Mouse (Mus musculus) frontal cortex, adult 2 months (tissue): ENCODE data around the gene Ccdc157. TPM values are rescaled to one million over a fixed set of nuclear protein-coding genes. Genes with fewer than 3 reads are reported as not detected.
"Not testable (repeated sequence)": the region's sequence is repeated elsewhere in the genome, so short reads cannot be mapped to it uniquely, and the experiment has no call there.

Experiments used
- DNase-seq, 2 experiments: peaks; one replicate each; pipeline ENCODE4 v3.0.0; 2022; ENCODE audit warnings: low spot score in 1 of 2; ENCODE audit errors: extremely low spot score in 1 of 2
- polyA plus RNA-seq: library from polyadenylated mRNA; depleted of rRNA; stranded (reverse); fragments of >200 nt; gene quantifications from 2 replicates; pipeline ENCODE4 v1.2.3, GENCODE M21; 2012

The Ccdc157 gene
- polyA plus RNA-seq, 1 experiment: 23.8 TPM

DNA sequence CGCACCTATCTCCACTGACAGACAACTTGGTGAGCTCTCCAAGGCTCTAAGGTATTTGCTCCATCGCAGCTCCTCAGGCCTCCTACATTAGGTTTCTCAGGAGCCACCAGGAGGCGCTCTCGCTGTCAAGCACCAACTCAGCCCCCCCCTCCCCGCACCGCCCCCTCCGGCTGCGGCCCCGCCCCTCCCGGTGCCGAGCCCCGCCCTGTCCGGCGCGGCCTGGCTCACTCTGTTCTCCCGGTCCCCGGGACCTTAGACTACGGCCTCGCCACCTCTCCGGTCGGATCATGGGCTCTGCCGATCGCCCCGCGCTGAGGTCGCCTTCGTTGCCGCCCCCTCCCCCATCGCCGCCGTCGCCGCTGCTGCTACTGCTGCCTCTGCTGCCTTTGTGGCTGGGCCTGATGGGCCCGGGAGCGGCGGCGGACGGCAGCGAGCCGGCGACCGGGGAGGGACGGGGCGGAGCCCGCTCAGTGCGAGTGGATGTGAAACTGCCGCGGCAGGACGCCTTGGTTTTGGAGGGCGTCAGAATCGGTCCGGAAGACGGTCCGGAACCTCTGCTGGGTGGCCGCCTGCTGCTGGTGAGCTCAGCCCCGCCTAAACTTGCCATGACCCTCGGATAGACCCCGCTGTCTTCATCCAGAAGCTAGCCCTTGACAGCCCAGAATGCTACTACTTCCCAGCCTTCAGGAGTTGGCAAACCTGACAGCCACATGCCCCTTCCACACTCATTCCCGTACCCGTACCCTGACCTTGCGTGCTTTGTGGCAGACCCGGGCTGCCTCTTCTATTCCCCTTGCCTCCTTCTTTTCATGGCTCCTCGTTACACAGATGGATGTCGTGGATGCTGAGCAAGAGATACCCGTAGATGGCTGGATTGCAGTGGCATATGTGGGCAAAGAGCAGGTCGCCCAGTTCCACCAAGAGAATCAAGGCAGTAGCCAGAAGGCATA lies 24.8 kb downstream of the Ccdc157 start, which contains the start of gene Rnf215:
Gene Rnf215 (plus strand): TSS at position 217 of the 950 bp plus-strand sequence.
- peak in 1 of 2 experiments; percentile 93 for DNase-seq

GRCm38 (mm10) chr11:4134400-4134799 lies 25.7 kb downstream of the Ccdc157 start:
- no peak for DNase-seq

DNA sequence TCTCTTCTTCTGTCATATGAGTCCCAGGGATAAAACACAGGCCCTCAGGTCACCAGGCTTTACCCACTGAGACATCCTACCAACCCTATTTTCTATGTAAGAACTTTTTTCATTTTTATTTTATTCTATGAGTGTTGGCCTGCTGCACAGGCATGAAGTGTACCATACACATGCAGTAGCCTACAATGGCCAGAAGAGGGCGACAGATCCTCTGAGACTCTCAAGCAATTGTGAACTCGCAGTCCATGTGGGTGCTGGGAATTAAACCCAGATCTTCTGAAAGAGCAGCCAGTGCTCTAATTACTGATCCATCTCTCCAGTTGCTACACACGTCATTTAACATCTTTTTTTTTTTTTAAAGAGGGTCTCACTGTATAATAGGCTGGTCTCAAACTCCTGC lies 26.6 kb downstream of the Ccdc157 start:
- no peak for DNase-seq

- not testable (repeated sequence) for DNase-seq
These were observed 31.6 kb downstream of the Ccdc157 start for GRCm38 (mm10) chr11:4128461-4128860.

GRCm38 (mm10) chr11:4127059-4127458 lies 33.0 kb downstream of the Ccdc157 start:
- no peak for DNase-seq

DNA sequence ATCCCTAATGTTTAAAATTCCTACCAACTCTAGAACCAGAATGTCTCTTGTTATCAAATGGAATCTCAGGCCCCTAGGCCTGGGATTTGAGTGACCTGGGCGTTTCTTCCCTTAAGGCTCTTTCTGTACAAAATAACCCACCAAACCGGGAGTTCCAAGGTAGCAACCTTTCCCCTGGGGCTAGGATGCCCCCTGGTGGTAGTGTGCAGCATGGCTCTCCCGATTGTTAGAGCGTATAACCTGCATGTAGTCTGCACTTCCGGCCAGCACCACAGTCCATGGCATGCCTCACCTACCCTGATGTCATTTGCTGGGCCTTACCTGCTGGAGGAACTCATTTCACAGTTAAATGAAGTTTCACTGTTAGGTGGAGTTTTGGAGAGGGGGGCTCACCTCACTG lies 36.2 kb downstream of the Ccdc157 start:
- peak in 1 of 2 experiments; percentile 68 for DNase-seq

DNA sequence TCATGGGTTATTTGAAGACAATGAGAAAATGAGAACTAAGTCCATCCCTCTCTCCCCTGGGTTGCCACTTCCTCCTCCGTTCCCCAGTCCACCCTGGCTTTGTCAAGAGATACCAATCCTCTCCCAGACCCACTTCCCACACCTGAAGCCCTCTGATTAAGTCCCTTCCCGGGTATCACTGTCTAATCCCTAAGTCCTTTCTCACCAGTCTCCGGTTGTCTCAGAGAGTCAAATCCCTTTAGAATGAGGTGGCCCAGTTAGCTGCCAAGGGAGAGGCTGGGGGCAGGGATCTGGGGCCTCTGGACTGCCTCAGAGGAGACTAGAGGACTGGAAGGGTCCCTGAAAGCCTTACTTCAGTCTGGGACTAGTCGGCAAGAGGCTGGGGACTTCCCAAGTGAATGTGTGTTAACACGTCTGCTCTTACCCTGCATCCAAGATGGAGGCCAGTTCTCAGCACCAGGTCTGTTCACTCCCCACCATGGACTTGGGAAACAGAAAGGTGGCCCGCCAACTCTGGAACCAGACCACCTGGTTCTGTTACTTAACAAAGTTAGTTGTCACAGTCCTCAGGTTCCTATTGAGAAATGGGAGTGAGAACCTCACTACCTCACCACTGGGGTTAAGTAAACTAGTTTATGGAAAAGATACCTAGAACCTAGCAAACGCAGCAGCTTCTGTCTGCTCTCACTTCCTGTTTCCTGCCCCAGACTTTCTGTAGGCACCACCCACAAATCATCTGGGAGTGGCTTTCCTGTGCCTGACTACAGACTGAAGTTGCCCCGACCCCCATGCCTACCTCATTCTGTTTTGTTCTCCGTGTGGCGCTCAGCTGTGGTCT lies 37.1 kb downstream of the Ccdc157 start, which contains the start of gene Sec14l2:
Gene Sec14l2 (minus strand): TSS at position 674 of the 838 bp plus-strand sequence.
- DNase-seq: no peak

DNA sequence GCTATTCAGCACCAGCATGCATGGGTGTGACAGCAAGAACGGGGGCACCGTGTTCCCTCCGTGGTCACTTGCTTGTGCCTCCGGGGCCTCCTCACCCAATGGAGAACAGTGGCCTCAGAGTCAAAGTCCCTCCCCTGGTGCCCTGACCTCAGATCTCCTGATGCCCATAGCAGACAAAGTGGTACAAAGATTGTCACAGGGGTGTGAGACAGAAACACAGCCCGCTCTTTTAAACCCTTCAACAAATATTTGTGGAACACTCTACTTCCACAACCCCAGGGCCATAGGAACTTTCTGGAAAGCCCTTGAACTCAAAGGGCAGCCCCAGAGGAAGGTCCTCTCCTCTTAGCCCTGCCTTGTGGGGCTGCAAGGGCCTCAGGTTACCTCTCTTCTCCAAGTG lies 37.9 kb downstream of the Ccdc157 start:
- no peak for DNase-seq

- DNase-seq: no peak
These were observed 38.4 kb downstream of the Ccdc157 start for GRCm38 (mm10) chr11:4121691-4122090.

- DNase-seq: no peak
These were observed 40.5 kb downstream of the Ccdc157 start for GRCm38 (mm10) chr11:4119635-4120034.

- peak in 1 of 2 experiments; percentile 87 for DNase-seq
These were observed 41.8 kb downstream of the Ccdc157 start for GRCm38 (mm10) chr11:4118081-4118921.

DNA sequence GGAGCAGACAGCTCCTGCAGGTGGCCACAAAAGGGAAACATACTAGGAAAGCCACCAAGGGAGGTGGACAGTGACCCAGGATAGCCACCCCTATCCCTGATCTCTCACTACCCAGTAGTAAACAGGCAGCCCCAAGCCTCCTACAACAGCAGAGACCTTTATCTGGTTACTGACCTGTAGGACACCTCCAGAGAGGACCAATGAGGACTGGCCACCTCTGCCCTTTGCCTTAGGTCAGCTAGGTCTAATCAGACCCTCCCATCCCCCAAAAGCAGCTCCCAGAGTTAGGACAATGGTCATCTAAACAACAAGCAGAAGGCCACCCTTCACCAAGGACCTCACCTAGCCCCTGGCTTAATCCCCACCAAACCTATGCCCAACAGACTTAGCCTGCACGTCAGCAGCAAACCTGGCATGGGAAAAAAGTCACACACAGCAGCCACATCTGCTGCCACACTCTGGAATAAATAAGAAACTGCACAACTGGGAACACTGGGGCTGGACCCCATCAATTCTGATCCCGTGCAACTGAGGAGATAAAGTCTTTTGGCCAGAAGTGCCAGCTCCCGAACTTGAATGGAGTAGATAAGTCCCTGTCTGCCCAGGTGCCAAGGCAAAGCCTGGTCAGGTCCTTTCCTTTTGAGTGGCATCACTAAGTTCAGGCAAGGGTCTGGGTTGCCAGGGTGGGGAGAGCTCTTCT lies 42.6 kb downstream of the Ccdc157 start:
- DNase-seq: peak in 1 of 2 experiments; percentile 41

DNA sequence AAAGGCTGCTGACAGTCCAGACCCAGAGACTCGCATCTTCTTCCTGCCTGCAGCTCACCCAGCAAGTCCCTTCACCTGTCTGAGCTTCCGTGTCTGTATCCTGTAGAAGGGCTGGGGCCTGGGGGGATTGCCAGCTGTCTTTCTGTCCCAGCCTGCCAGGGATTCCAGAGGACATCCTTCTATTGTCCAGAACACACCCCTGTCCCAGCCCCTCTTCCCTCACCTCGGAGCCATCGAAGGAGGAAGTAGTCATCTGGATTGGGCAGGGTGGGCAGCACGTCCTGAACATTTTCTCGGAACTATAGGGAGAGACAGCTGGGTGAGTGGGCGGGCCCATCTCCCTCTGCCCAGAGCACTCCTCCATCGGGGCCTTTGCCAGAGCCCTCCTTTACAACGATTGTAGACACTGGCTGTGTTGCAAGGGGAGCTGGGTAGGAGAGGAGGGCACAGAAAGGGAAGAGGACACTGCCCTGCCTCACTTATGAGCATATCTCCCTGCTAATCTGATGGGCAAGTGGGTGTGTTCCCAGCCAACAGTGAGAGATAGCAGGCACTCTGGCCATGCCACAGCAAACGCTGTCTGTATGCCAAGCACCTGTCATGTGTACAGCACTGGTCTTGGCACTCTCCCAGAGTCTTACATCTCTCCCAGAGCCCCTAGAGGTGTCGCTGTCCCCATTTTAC lies 43.5 kb downstream of the Ccdc157 start:
- peak in 1 of 2 experiments; percentile 72 for DNase-seq

- peak in 1 of 2 experiments; percentile 58 for DNase-seq
These were observed 44.7 kb downstream of the Ccdc157 start for GRCm38 (mm10) chr11:4115407-4115806.

DNA sequence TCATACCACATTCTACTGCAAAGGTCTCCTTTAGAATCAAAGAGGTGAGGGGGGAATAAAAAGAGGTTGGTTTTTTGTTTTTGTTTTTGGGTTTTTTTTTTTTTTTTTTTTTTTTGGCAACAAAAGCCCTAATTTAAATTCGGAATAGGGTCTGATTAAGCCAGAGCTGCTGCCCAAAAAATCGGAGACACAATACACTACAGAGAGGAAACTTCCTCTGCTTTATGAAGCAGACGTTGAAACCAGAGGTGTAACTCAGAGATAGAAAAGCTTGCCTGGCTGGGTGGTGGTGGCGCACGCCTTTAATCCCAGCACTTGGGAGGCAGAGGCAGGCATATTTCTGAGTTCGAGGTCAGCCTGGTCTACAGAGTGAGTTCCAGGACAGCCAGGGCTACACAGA lies 45.6 kb downstream of the Ccdc157 start:
- not testable (repeated sequence) for DNase-seq

- DNase-seq: no peak
These were observed 46.1 kb downstream of the Ccdc157 start for GRCm38 (mm10) chr11:4113970-4114369.

- no peak for DNase-seq
These were observed 46.6 kb downstream of the Ccdc157 start for GRCm38 (mm10) chr11:4113496-4113895.

DNA sequence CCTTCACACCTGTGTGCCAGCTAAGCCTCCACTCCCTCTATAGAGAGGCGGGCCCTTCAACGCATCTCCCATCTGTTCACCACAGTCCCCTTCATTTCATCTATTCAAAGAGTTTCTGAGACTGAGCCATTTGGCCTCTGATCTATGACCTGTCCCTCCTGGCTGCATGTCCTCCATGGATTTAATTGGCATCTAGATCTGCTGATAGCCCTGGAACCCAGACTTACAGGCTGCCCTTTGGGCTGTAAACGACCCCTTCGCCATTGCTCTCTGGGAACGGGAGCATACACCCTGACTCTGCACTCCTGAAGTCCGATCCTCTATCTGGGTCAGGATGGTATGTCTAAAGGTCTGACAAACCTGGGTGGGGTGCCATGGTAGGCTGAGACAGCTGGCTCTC lies 47.2 kb downstream of the Ccdc157 start:
- no peak for DNase-seq

DNA sequence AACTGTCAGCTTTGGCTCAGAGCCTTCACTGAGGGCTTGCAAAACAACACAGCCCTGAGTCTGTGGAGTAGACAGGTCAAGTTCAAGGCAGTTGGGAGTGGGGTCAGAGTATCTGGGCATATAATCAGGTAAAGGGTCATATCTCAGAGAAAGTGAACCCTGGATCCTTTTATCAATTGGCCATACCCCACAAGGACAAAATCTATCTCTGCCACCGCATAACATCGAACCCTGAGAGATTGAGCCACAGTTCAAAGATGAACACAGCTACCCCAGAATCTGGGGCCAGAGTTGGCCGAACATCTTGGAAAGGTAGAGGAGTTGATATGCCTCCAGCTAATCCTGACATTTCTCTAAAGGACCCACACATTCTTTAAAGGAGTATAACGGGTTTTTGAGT lies 48.1 kb downstream of the Ccdc157 start:
- DNase-seq: no peak
